Mouse (Mus musculus) bone marrow macrophage, adult 2 months (primary cell): ENCODE data around the gene Slc10a6. TPM values are rescaled to one million over a fixed set of nuclear protein-coding genes. Genes with fewer than 3 reads are reported as not detected.

Experiments
- H3K27ac ChIP-seq: 2 replicates; pipeline ENCODE4 v1.5.1; 2012; ENCODE audit warnings: low read depth, low read length; ENCODE audit not compliant: insufficient read depth
- H3K4me1 ChIP-seq: 2 replicates; pipeline ENCODE4 v1.6.1; 2012; ENCODE audit warnings: low read length; ENCODE audit not compliant: control insufficient read depth, insufficient read depth
- H3K4me3 ChIP-seq: 2 replicates; pipeline ENCODE4 v1.5.1; 2012; ENCODE audit warnings: mild to moderate bottlenecking, low read length, moderate library complexity; ENCODE audit not compliant: insufficient read depth
- CTCF ChIP-seq: IDR thresholded peaks from 2 replicates; pipeline ENCODE4 v1.5.1; 2012; ENCODE audit warnings: low read depth, mild to moderate bottlenecking, low read length, moderate library complexity
- POLR2A ChIP-seq: IDR thresholded peaks from 2 replicates; pipeline ENCODE4 v1.6.1; 2012; ENCODE audit warnings: mild to moderate bottlenecking, low read depth, low read length, borderline replicate concordance
- polyA plus RNA-seq: library from polyadenylated mRNA; stranded (reverse); fragments of >200 nt; gene quantifications from 2 replicates; pipeline ENCODE4 v1.2.4, GENCODE M21; 2012; ENCODE audit not compliant: missing spikeins, insufficient read depth, insufficient read length

The Slc10a6 gene
- polyA plus RNA-seq, 1 experiment: not detected

DNA sequence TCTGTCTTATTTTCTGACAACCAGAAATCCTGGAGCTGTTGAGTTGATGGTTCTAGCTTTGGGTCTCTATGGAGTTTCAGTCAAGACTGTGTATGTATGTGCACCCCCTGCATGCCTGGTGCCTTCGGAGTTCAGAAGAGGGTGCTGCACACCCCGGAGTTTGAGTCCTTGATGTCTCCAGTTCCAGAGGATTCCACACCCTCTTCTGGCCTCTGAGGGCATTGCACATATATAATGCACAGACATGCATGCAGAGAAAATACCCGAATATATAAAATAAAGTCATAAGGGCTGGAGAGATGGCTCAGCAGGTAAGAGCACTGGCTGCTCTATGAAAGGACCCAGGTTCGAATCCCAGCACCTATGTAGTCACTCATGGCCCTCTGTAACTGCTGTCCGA lies 29.7 kb upstream of the Slc10a6 start:
- H3K4me3 ChIP-seq: no peak overlapping the region
- no peak overlapping the region for H3K27ac ChIP-seq
- TF ChIP-seq CTCF (0 out of 2 replicates have a peak, but pooled peaks have one; percentile 7), POLR2A (no peak)
- H3K4me1 ChIP-seq: no peaks in the 10 kb centered on the region

DNA sequence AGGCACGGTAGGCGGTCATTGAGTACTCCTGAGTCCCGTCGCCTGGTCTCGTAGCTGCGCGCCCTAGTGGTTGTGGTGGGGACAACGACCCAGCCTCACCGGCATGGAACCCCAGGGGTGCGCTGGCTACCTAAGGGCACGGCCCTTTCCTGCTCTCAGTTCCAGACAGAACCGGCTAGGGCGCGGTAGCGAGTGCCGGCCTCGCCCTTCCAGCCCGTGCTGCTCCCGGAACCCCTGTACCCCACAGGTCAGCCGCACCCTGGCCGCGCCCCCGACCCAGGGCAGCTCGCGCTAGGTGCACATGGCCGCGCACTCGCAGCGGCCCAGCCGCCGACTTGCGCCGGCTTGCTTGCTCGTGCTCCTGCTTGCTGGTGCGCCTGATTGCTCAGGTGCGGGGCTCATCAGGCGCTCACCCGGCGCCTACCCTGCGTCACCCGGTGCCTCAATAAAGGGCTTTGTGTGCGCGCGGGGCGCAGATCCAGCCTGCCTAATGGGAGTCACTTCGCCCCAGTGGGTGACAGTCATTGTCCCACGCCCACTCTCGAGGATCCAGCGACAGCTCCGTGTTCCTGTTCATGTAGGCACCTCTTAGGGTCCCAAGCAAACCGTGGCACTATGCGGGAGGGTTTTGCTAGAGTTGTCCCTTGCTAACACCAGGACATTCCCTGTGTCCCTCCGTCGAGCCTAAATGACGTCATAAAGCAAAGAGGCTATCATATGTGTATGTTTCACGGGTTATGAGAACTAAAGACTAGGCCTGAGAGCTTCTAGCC lies 26.3 kb upstream of the Slc10a6 start, which contains the start of gene 1700016H13Rik:
TSS of gene 1700016H13Rik (minus strand) at position 665 of the 773 bp plus-strand sequence.
- TF ChIP-seq CTCF: no peak
- no peak for TF ChIP-seq POLR2A
- Histone ChIP-seq H3K4me3 (peak within 1 kb of the TSS; percentile 61), H3K27ac (no peak within 1 kb of the TSS), H3K4me1 (no peaks in the 10 kb centered on the region)

- no peak overlapping the region for H3K27ac ChIP-seq
- no peak overlapping the region for H3K4me3 ChIP-seq
- TF ChIP-seq POLR2A (no peak), CTCF (no peak)
- H3K4me1 ChIP-seq: no peaks in the 10 kb centered on the region
Observed at GRCm38 (mm10) chr5:103654780-103655179, 25.6 kb upstream of the Slc10a6 start.

- H3K4me1 ChIP-seq: no peaks in the 10 kb centered on the region
- TF ChIP-seq CTCF: peak; percentile 52; the same call in 1 of the 2 replicates
- TF ChIP-seq POLR2A: no peak
- no peak overlapping the region for H3K27ac ChIP-seq
- no peak overlapping the region for H3K4me3 ChIP-seq
Observed at GRCm38 (mm10) chr5:103654225-103654624, 25.0 kb upstream of the Slc10a6 start.

- TF ChIP-seq CTCF: no peak
- TF ChIP-seq POLR2A: no peak
- H3K4me1 ChIP-seq: peaks cover 34% of the 10 kb centered on the region
- no peak overlapping the region for H3K4me3 ChIP-seq
- H3K27ac ChIP-seq: no peak overlapping the region
Observed at GRCm38 (mm10) chr5:103647320-103647719, 18.1 kb upstream of the Slc10a6 start.

DNA sequence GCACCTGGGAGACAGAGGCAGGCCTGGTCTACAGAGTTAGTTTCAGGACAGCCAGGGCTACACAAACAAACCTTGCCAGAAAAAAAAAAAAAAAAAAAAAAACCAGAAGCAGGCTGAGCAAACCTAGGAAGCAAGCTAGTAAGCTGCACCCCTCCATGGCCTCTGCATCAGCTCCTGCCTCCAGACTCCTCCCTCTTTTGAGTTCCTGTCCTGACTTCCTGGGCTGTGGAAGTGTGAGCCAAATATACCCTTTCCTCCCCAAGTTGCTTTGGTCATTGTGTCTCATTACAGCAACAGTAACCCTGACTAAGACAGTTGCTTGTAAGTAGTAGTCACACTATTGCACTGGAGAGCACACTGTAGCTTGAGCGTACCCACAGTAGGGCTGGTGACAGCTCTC lies 15.0 kb upstream of the Slc10a6 start:
- Histone ChIP-seq H3K4me3 (no peak overlapping the region), H3K27ac (peak overlapping the region; percentile 97), H3K4me1 (peaks cover 41% of the 10 kb centered on the region)
- no peak for TF ChIP-seq POLR2A
- TF ChIP-seq CTCF: no peak

- TF ChIP-seq CTCF (no peak), POLR2A (no peak)
- no peak overlapping the region for H3K4me3 ChIP-seq
- no peak overlapping the region for H3K27ac ChIP-seq
- H3K4me1 ChIP-seq: peaks cover 5% of the 10 kb centered on the region; the same call in 1 of the 2 replicates
Observed at GRCm38 (mm10) chr5:103637162-103637561, 8.0 kb upstream of the Slc10a6 start.

GRCm38 (mm10) chr5:103629854-103630580 lies 814 bp upstream of the Slc10a6 start:
- TF ChIP-seq CTCF (no peak), POLR2A (no peak)
- Histone ChIP-seq H3K4me3 (no peak overlapping the region), H3K27ac (peak overlapping the region; percentile 78), H3K4me1 (peaks cover 21% of the 10 kb centered on the region)

GRCm38 (mm10) chr5:103628499-103628898 lies 704 bp downstream of the Slc10a6 start:
- H3K4me3 ChIP-seq: no peak overlapping the region
- H3K4me1 ChIP-seq: peaks cover 36% of the 10 kb centered on the region
- TF ChIP-seq POLR2A: no peak
- TF ChIP-seq CTCF: no peak
- H3K27ac ChIP-seq: peak overlapping the region; percentile 90

DNA sequence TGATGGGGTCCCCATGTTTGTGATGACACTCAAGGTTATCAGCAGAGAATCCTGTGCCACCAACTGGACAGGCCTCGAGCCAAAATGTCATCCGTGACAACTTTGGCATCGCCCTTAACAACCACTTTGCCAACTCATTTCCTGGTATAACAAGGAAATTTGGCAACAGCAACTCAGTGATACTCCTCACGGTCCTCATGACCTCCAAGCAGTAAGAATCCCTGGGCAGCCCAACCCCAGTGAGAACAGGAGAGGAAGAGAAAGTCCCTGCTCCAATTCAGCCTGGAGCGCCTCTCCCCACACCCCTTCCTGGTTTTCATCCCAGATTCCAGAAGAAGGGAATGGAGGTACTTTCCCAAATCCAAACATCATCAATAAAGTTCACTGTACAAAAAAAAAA lies 4.4 kb downstream of the Slc10a6 start:
- Histone ChIP-seq H3K27ac (no peak overlapping the region), H3K4me1 (peaks cover 56% of the 10 kb centered on the region), H3K4me3 (no peak overlapping the region)
- TF ChIP-seq POLR2A (no peak), CTCF (no peak)
